Mouse (Mus musculus) midbrain, postnatal 0 days (tissue): ENCODE data around the gene Dppa2. TPM values are rescaled to one million over a fixed set of nuclear protein-coding genes. Genes with fewer than 3 reads are reported as not detected.

Source experiments
- ATAC-seq: fragments of 200-750 bp; cut with Nextera tagmentation; 2 replicates; pipeline ENCODE4 v1.8.0; 2017; ENCODE audit warnings: moderate number of reproducible peaks, mild to moderate bottlenecking, moderate TSS enrichment, moderate library complexity; ENCODE audit not compliant: low FRiP score
- DNase-seq: peaks from one replicate; pipeline ENCODE4 v3.0.0-alpha.2; 2015; ENCODE audit warnings: low spot score
- H3K27ac ChIP-seq: fragments of 300-500 bp; sonication (generic); 2 replicates; pipeline ENCODE4 v1.5.1; 2014; ENCODE audit warnings: low read depth, mild to moderate bottlenecking, low read length, mixed read lengths
- H3K27me3 ChIP-seq: fragments of 300-500 bp; sonication (generic); 2 replicates; pipeline ENCODE4 v1.6.1; 2014; ENCODE audit warnings: low read length, control low read depth, mixed read lengths; ENCODE audit not compliant: insufficient read depth
- H3K36me3 ChIP-seq: fragments of 300-500 bp; sonication (generic); 2 replicates; pipeline ENCODE4 v1.6.1; 2014; ENCODE audit warnings: low read length, control low read depth, mixed read lengths; ENCODE audit not compliant: insufficient read depth
- H3K4me1 ChIP-seq: fragments of 300-500 bp; sonication (generic); 2 replicates; pipeline ENCODE4 v1.6.1; 2014; ENCODE audit warnings: mild to moderate bottlenecking, control low read depth, antibody characterized with exemption, low read length, mixed read lengths; ENCODE audit not compliant: insufficient read depth
- H3K4me2 ChIP-seq: fragments of 300-500 bp; sonication (generic); 2 replicates; pipeline ENCODE4 v1.6.1; 2014; ENCODE audit warnings: low read depth, mild to moderate bottlenecking, low read length, mixed read lengths; ENCODE audit not compliant: poor library complexity, severe bottlenecking
- H3K4me3 ChIP-seq: fragments of 300-500 bp; sonication (generic); 2 replicates; pipeline ENCODE4 v1.5.1; 2014; ENCODE audit warnings: low read depth, mild to moderate bottlenecking, low read length, moderate library complexity
- H3K9ac ChIP-seq: fragments of 300-500 bp; sonication (generic); replicated peaks from 2 replicates; pipeline ENCODE4 v1.6.1; 2014; ENCODE audit warnings: mild to moderate bottlenecking, low read length, moderate library complexity, mixed read lengths; ENCODE audit not compliant: poor library complexity, severe bottlenecking
- H3K9me3 ChIP-seq: fragments of 300-500 bp; sonication (generic); 2 replicates; pipeline ENCODE4 v1.6.1; 2016; ENCODE audit warnings: low read length, control low read depth
- CTCF ChIP-seq: IDR thresholded peaks from 2 replicates; pipeline ENCODE4 v1.5.1; 2016; ENCODE audit warnings: antibody characterized with exemption, mild to moderate bottlenecking
- WGBS: fragments of 180-500 bp; shearing (Covaris S2); extraction: QIAGEN DNeasy Blood & Tissue Kit; methylation state at CpG from one replicate; pipeline ENCODE4 v1.1.7; 2014; 5-methylcytosine and 5-hydroxymethylcytosine counted together
- polyA plus RNA-seq: library from polyadenylated mRNA; unstranded; fragments of >200 nt; fragmentation: Nextera tagmentation; extraction: Ambion mirVana; gene quantifications from 2 replicates; pipeline ENCODE4 v1.2.1, GENCODE M21; 2015
- total RNA-seq: library from RNA; depleted of rRNA; stranded (reverse); fragments of >200 nt; gene quantifications from 2 replicates; pipeline ENCODE4 v1.2.3, GENCODE M21; 2014; rRNA removed

Gene Dppa2
- total and polyA plus RNA-seq, 2 experiments from 2014 or later: not detected

- DNase-seq (no peak), ATAC-seq (no peak)
- TF ChIP-seq CTCF: no peak
- no peak overlapping the region for H3K4me3 ChIP-seq
- 89% methylated on average over 1 of the region's 1 CpGs for WGBS
- H3K4me2 ChIP-seq: no peak overlapping the region
- no peaks in the 10 kb centered on the region for H3K27me3 ChIP-seq
- H3K4me1 ChIP-seq: no peaks in the 10 kb centered on the region
- no peaks in the 10 kb centered on the region for H3K36me3 ChIP-seq
- H3K9ac ChIP-seq: no peak overlapping the region
- no peaks in the 10 kb centered on the region for H3K9me3 ChIP-seq
- no peak overlapping the region for H3K27ac ChIP-seq
Observed at GRCm38 (mm10) chr16:48356417-48356816, 52.7 kb downstream of the Dppa2 start.

- H3K4me3 ChIP-seq: no peak overlapping the region
- no peak overlapping the region for H3K27ac ChIP-seq
- ATAC-seq (peak; percentile 65; the same call in 1 of the 2 replicates), DNase-seq (peak; percentile 60)
- no peaks in the 10 kb centered on the region for H3K27me3 ChIP-seq
- 81% methylated on average over 12 of the region's 12 CpGs for WGBS
- no peak for TF ChIP-seq CTCF
- H3K36me3 ChIP-seq: no peaks in the 10 kb centered on the region
- no peaks in the 10 kb centered on the region for H3K4me1 ChIP-seq
- no peak overlapping the region for H3K9ac ChIP-seq
- no peaks in the 10 kb centered on the region for H3K9me3 ChIP-seq
- no peak overlapping the region for H3K4me2 ChIP-seq
Observed at GRCm38 (mm10) chr16:48360887-48361286, 57.2 kb downstream of the Dppa2 start.

- H3K27ac ChIP-seq: no peak overlapping the region
- no peak for DNase-seq
- no peaks in the 10 kb centered on the region for H3K27me3 ChIP-seq
- 92% methylated on average over 5 of the region's 5 CpGs for WGBS
- no peaks in the 10 kb centered on the region for H3K36me3 ChIP-seq
- peak; percentile 39 for TF ChIP-seq CTCF
- H3K9me3 ChIP-seq: no peaks in the 10 kb centered on the region
- ATAC-seq: no peak
- H3K4me3 ChIP-seq: no peak overlapping the region
- no peaks in the 10 kb centered on the region for H3K4me1 ChIP-seq
- H3K4me2 ChIP-seq: no peak overlapping the region
- H3K9ac ChIP-seq: no peak overlapping the region
Observed at GRCm38 (mm10) chr16:48366801-48367200, 63.1 kb downstream of the Dppa2 start.

- Histone ChIP-seq H3K9ac (no peak overlapping the region), H3K4me2 (no peak overlapping the region), H3K4me1 (no peaks in the 10 kb centered on the region), H3K36me3 (no peaks in the 10 kb centered on the region), H3K4me3 (no peak overlapping the region), H3K27ac (no peak overlapping the region), H3K9me3 (no peaks in the 10 kb centered on the region), H3K27me3 (no peaks in the 10 kb centered on the region)
- DNase-seq (no peak), ATAC-seq (no peak)
- 95% methylated on average over 2 of the region's 2 CpGs for WGBS
- TF ChIP-seq CTCF: no peak
Observed at GRCm38 (mm10) chr16:48368096-48368495, 64.4 kb downstream of the Dppa2 start.

Other genes with a start within 250 kb of the Dppa2 start
- not detected in 2 replicates for gene Dppa4, start 20.2 kb upstream of the Dppa2 start, total RNA-seq
- not detected in 2 replicates for gene Dppa4, start 20.2 kb upstream of the Dppa2 start, polyA plus RNA-seq
- gene Gm5485, start 108.5 kb downstream of the Dppa2 start, total RNA-seq: not detected in 2 replicates
- not detected in 2 replicates for gene Gm5485, start 108.5 kb downstream of the Dppa2 start, polyA plus RNA-seq
- 0.11 TPM in 1 of 2 replicates, not detected in the other for gene Morc1, start 127.3 kb downstream of the Dppa2 start, total RNA-seq
- 0.11 and 0.23 TPM in 2 replicates for gene Morc1, start 127.3 kb downstream of the Dppa2 start, polyA plus RNA-seq